In the genomic region with DNA sequence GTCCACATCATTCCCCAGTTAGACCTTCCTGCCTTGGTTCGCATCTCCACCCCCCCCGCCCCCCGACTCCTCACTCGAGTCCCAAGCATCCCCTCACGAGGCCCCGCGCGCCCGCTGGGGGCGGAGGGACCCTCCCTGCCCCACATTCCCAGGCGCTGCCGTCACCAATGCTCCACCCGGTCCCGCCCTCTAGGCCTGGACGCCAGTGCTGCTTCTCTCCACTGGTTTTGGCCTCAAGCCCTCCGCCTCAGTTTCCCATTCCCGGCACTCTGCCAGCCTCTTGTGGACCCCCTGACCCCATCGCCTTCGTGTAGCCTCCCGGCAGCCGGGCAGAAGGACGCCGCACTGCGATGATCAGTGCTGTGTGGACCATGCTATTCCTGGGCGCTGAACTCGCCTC, we compare ENCODE assay signal across 9 mouse cellular contexts. TPM values are rescaled to one million over a fixed set of nuclear protein-coding genes. Genes with fewer than 3 reads are reported as not detected.
DNase-seq lines count a peak whose midpoint lies in the region; ATAC-seq lines count a peak whose summit lies in the region.
"Had no signal": no experiment of that assay in that cellular context is flagged by ENCODE, and none has a peak within 500 bp of the region (broad histone marks: within the 10 kb centered on the region; RNA-seq: fewer than 3 reads in every experiment).

No protein-coding gene starts in this region.

- no peak overlapping the region for H3K9ac ChIP-seq in hindbrain, embryonic 14.5 days

- H3K4me2 ChIP-seq in hindbrain, embryonic 14.5 days (replicated peaks), result no peak overlapping the region

- H3K4me1 ChIP-seq in hindbrain, embryonic 10.5 days (replicated peaks), result peaks cover 42% of the 10 kb centered on the region
- H3K4me1 ChIP-seq in hindbrain, embryonic 14.5 days (replicated peaks; ENCODE audit: control insufficient read depth, insufficient read depth, low read length), result no peaks in the 10 kb centered on the region
- H3K4me1 ChIP-seq in limb, embryonic 10.5 days, result peaks cover 26% of the 10 kb centered on the region

- ATAC-seq in hindbrain, embryonic 14.5 days (ENCODE audit: low FRiP score), result no peak

- no peaks in the 10 kb centered on the region for H3K36me3 ChIP-seq in hindbrain, embryonic 10.5 days
- H3K36me3 ChIP-seq in hindbrain, embryonic 14.5 days (replicated peaks; ENCODE audit: control insufficient read depth, insufficient read depth), result no peaks in the 10 kb centered on the region
- 0 out of 2 replicates have a peak, but pooled peaks cover 2% of the 10 kb centered on the region for H3K36me3 ChIP-seq in limb, embryonic 10.5 days

- H3K27ac ChIP-seq in hindbrain, embryonic 10.5 days, result no peak overlapping the region
- H3K27ac ChIP-seq in hindbrain, embryonic 14.5 days, result no peak overlapping the region
- no peak overlapping the region for H3K27ac ChIP-seq in limb, embryonic 10.5 days

- DNase-seq in hindbrain, embryonic 10.5 days (ENCODE audit: low spot score), result no peak
- DNase-seq in hindbrain, embryonic 14.5 days (ENCODE audit: low spot score), result no peak
- DNase-seq in thymus, postnatal 4 days, result peak; percentile 30
- no peak for DNase-seq in thymus, adult 18-20 months
- no peak for DNase-seq in limb, embryonic 10.5 days (ENCODE audit: low spot score)
- DNase-seq in thymus, postnatal 10 days (ENCODE audit: low spot score in 2 of 2), result no peak
- DNase-seq in adrenal gland, postnatal 14 days, result no peak
- no peak for DNase-seq in urinary bladder, postnatal 36 days (ENCODE audit: low spot score in 2 of 2)

- WGBS in hindbrain, embryonic 10.5 days, result 16% methylated on average over 26 of the region's 26 CpGs
- WGBS in hindbrain, embryonic 14.5 days, result 17% methylated on average over 24 of the region's 26 CpGs
- WGBS in limb, embryonic 10.5 days, result 18% methylated on average over 26 of the region's 26 CpGs

- H3K9me3 ChIP-seq in hindbrain, embryonic 10.5 days, result no peaks in the 10 kb centered on the region
- H3K9me3 ChIP-seq in hindbrain, embryonic 14.5 days (ENCODE audit: control insufficient read depth, low read length), result no peaks in the 10 kb centered on the region
- H3K9me3 ChIP-seq in limb, embryonic 10.5 days (replicated peaks), result no peaks in the 10 kb centered on the region

- H3K4me3 ChIP-seq in hindbrain, embryonic 10.5 days, result peak overlapping the region; percentile 45
- no peak overlapping the region for H3K4me3 ChIP-seq in hindbrain, embryonic 14.5 days (replicated peaks; ENCODE audit: low read length)
- H3K4me3 ChIP-seq in limb, embryonic 10.5 days, result peak overlapping the region; percentile 40

- H3K27me3 ChIP-seq in hindbrain, embryonic 10.5 days (ENCODE audit: insufficient read depth, poor library complexity, severe bottlenecking), result peaks cover 100% of the 10 kb centered on the region
- peaks cover 99% of the 10 kb centered on the region for H3K27me3 ChIP-seq in hindbrain, embryonic 14.5 days (ENCODE audit: control insufficient read depth, insufficient read depth, low read length)
- peaks cover 100% of the 10 kb centered on the region for H3K27me3 ChIP-seq in limb, embryonic 10.5 days (ENCODE audit: low read depth, poor library complexity, severe bottlenecking)

RNA-seq across cellular contexts. Expression of a gene that starts 0.8 kb away (rescaled TPM):
- polyA plus RNA-seq in hindbrain, embryonic 10.5 days (2016; fragmentation: Nextera tagmentation; extraction: Ambion mirVana), result 0.45 and 1.3 TPM in 2 replicates
- polyA plus RNA-seq in hindbrain, embryonic 14.5 days (2014; fragmentation: Nextera tagmentation; extraction: Ambion mirVana), result 0.84 and 0.90 TPM in 2 replicates
- polyA plus RNA-seq in limb, embryonic 10.5 days (2016; fragmentation: Nextera tagmentation; extraction: Ambion mirVana), result 0.39 and 0.48 TPM in 2 replicates
- 8.4 and 10.9 TPM in 2 replicates for total RNA-seq in adrenal gland, postnatal 14 days (2021)
- total RNA-seq: neutrophil, adult 5-6 weeks had no signal

RNA-seq across cellular contexts. Expression of a gene that starts 7.3 kb away (rescaled TPM):
- polyA plus RNA-seq in hindbrain, embryonic 10.5 days (2016; fragmentation: Nextera tagmentation; extraction: Ambion mirVana), result 0.22 and 0.44 TPM in 2 replicates
- 3.6 and 4.1 TPM in 2 replicates for polyA plus RNA-seq in hindbrain, embryonic 14.5 days (2014; fragmentation: Nextera tagmentation; extraction: Ambion mirVana)
- 0.31 and 0.48 TPM in 2 replicates for polyA plus RNA-seq in limb, embryonic 10.5 days (2016; fragmentation: Nextera tagmentation; extraction: Ambion mirVana)
- 0.30 and 0.44 TPM in 2 replicates for total RNA-seq in adrenal gland, postnatal 14 days (2021)
- total RNA-seq: neutrophil, adult 5-6 weeks had no signal

RNA-seq across cellular contexts. Expression of a gene that starts 19.2 kb away (rescaled TPM):
- 7.2 and 11.2 TPM in 2 replicates for polyA plus RNA-seq in hindbrain, embryonic 10.5 days (2016; fragmentation: Nextera tagmentation; extraction: Ambion mirVana)
- 5.3 and 5.8 TPM in 2 replicates for polyA plus RNA-seq in hindbrain, embryonic 14.5 days (2014; fragmentation: Nextera tagmentation; extraction: Ambion mirVana)
- 5.4 and 6.6 TPM in 2 replicates for polyA plus RNA-seq in limb, embryonic 10.5 days (2016; fragmentation: Nextera tagmentation; extraction: Ambion mirVana)
- total RNA-seq in adrenal gland, postnatal 14 days (2021), result 16.0 and 45.2 TPM in 2 replicates
- total RNA-seq: neutrophil, adult 5-6 weeks had no signal

RNA-seq across cellular contexts. Expression of a gene that starts 19.7 kb away (rescaled TPM):
- 3.3 and 3.9 TPM in 2 replicates for polyA plus RNA-seq in hindbrain, embryonic 10.5 days (2016; fragmentation: Nextera tagmentation; extraction: Ambion mirVana)
- 4.4 and 4.7 TPM in 2 replicates for polyA plus RNA-seq in hindbrain, embryonic 14.5 days (2014; fragmentation: Nextera tagmentation; extraction: Ambion mirVana)
- polyA plus RNA-seq in limb, embryonic 10.5 days (2016; fragmentation: Nextera tagmentation; extraction: Ambion mirVana), result 6.1 and 6.3 TPM in 2 replicates
- 3.9 and 4.7 TPM in 2 replicates for total RNA-seq in adrenal gland, postnatal 14 days (2021)
- total RNA-seq: neutrophil, adult 5-6 weeks had no signal

RNA-seq across cellular contexts. Expression of a gene that starts 28.6 kb away (rescaled TPM):
- 55.6 and 60.9 TPM in 2 replicates for polyA plus RNA-seq in hindbrain, embryonic 10.5 days (2016; fragmentation: Nextera tagmentation; extraction: Ambion mirVana)
- 23.3 and 24.5 TPM in 2 replicates for polyA plus RNA-seq in hindbrain, embryonic 14.5 days (2014; fragmentation: Nextera tagmentation; extraction: Ambion mirVana)
- 58.2 and 60.9 TPM in 2 replicates for polyA plus RNA-seq in limb, embryonic 10.5 days (2016; fragmentation: Nextera tagmentation; extraction: Ambion mirVana)
- total RNA-seq in adrenal gland, postnatal 14 days (2021), result 26.9 and 27.9 TPM in 2 replicates
